Mouse (Mus musculus) forebrain, postnatal 0 days (tissue): Measurements from ENCODE around the gene Agbl4. TPM values are rescaled to one million over a fixed set of nuclear protein-coding genes. Genes with fewer than 3 reads are reported as not detected.
A peak's percentile ranks its signal among the peaks of the same experiment; 100 is the strongest.

Experiments used
- ATAC-seq: fragments of 200-750 bp; cut with Nextera tagmentation; 2 replicates; pipeline ENCODE4 v1.8.0; 2017; ENCODE audit warnings: mild to moderate bottlenecking, moderate library complexity
- DNase-seq: peaks from one replicate; pipeline ENCODE4 v3.0.0-alpha.2; 2015
- H3K27ac ChIP-seq: fragments of 300-500 bp; sonication (generic); 2 replicates; pipeline ENCODE4 v1.5.1; 2014; ENCODE audit warnings: low read depth, mild to moderate bottlenecking, antibody characterized with exemption, low read length, moderate library complexity, mixed read lengths
- H3K27me3 ChIP-seq: fragments of 300-500 bp; sonication (generic); 2 replicates; pipeline ENCODE4 v1.6.1; 2014; ENCODE audit warnings: mild to moderate bottlenecking, low read length, mixed read lengths; ENCODE audit not compliant: insufficient read depth
- H3K36me3 ChIP-seq: fragments of 300-500 bp; sonication (generic); 2 replicates; pipeline ENCODE4 v1.6.1; 2014; ENCODE audit warnings: mild to moderate bottlenecking, moderate library complexity; ENCODE audit not compliant: insufficient read depth
- H3K4me1 ChIP-seq: fragments of 300-500 bp; sonication (generic); 2 replicates; pipeline ENCODE4 v1.6.1; 2014; ENCODE audit warnings: antibody characterized with exemption; ENCODE audit not compliant: insufficient read depth
- H3K4me2 ChIP-seq: fragments of 300-500 bp; sonication (generic); 2 replicates; pipeline ENCODE4 v1.6.1; 2014; ENCODE audit warnings: low read depth, mild to moderate bottlenecking, moderate library complexity
- H3K4me3 ChIP-seq: fragments of 300-500 bp; sonication (generic); 2 replicates; pipeline ENCODE4 v1.5.1; 2014; ENCODE audit warnings: low read depth, low read length, mixed read lengths
- H3K9ac ChIP-seq: fragments of 300-500 bp; sonication (generic); 2 replicates; pipeline ENCODE4 v1.6.1; 2014; ENCODE audit warnings: mild to moderate bottlenecking
- H3K9me3 ChIP-seq: fragments of 300-500 bp; sonication (generic); 2 replicates; pipeline ENCODE4 v1.6.1; 2016; ENCODE audit warnings: low read length
- CTCF ChIP-seq: sonication (generic); IDR thresholded peaks from 2 replicates; pipeline ENCODE4 v1.5.1; 2016; ENCODE audit warnings: antibody characterized with exemption, control low read depth, low read depth
- WGBS: fragments of 180-500 bp; shearing (Covaris S2); extraction: QIAGEN DNeasy Blood & Tissue Kit; methylation state at CpG from one replicate; pipeline ENCODE4 v1.1.7; 2014; 5-methylcytosine and 5-hydroxymethylcytosine counted together
- polyA plus RNA-seq: library from polyadenylated mRNA; unstranded; fragments of >200 nt; fragmentation: Nextera tagmentation; extraction: Ambion mirVana; gene quantifications from 2 replicates; pipeline ENCODE4 v1.2.1, GENCODE M21; 2015
- total RNA-seq: library from RNA; depleted of rRNA; stranded (reverse); fragments of >200 nt; gene quantifications from 2 replicates; pipeline ENCODE4 v1.2.3, GENCODE M21; 2014; rRNA removed

Gene Agbl4
- total and polyA plus RNA-seq, 2 experiments from 2014 or later: 3.3 to 6.2 TPM

GRCm38 (mm10) chr4:111686951-111687350 lies 1289.5 kb downstream of the Agbl4 start:
- H3K9me3 ChIP-seq: no peaks in the 10 kb centered on the region
- peak; percentile 82 for ATAC-seq
- 6% methylated on average over 9 of the region's 9 CpGs for WGBS
- H3K27me3 ChIP-seq: peaks cover 23% of the 10 kb centered on the region
- peak; percentile 80 for DNase-seq
- H3K9ac ChIP-seq: no peak overlapping the region
- no peak overlapping the region for H3K27ac ChIP-seq
- no peaks in the 10 kb centered on the region for H3K36me3 ChIP-seq
- H3K4me1 ChIP-seq: no peaks in the 10 kb centered on the region
- peak; percentile 90 for TF ChIP-seq CTCF
- H3K4me2 ChIP-seq: peak overlapping the region; percentile 30; the same call in 1 of the 2 replicates
- H3K4me3 ChIP-seq: no peak overlapping the region

GRCm38 (mm10) chr4:111687613-111688012 lies 1290.2 kb downstream of the Agbl4 start:
- DNase-seq (peak; percentile 82), ATAC-seq (peak; percentile 64)
- 14% methylated on average over 6 of the region's 6 CpGs for WGBS
- Histone ChIP-seq H3K9me3 (no peaks in the 10 kb centered on the region), H3K4me1 (no peaks in the 10 kb centered on the region), H3K36me3 (no peaks in the 10 kb centered on the region), H3K9ac (no peak overlapping the region), H3K27me3 (peaks cover 23% of the 10 kb centered on the region), H3K27ac (no peak overlapping the region), H3K4me3 (no peak overlapping the region), H3K4me2 (peak overlapping the region; percentile 30)
- TF ChIP-seq CTCF: peak; percentile 77

GRCm38 (mm10) chr4:111691057-111691543 lies 1293.6 kb downstream of the Agbl4 start:
- no peaks in the 10 kb centered on the region for H3K9me3 ChIP-seq
- H3K27me3 ChIP-seq: peaks cover 23% of the 10 kb centered on the region
- peak; percentile 37 for DNase-seq
- TF ChIP-seq CTCF: no peak
- H3K36me3 ChIP-seq: no peaks in the 10 kb centered on the region
- WGBS: 14% methylated on average over 5 of the region's 5 CpGs
- no peaks in the 10 kb centered on the region for H3K4me1 ChIP-seq
- no peak overlapping the region for H3K4me3 ChIP-seq
- H3K9ac ChIP-seq: no peak overlapping the region
- ATAC-seq: peak; percentile 76
- H3K27ac ChIP-seq: no peak overlapping the region
- H3K4me2 ChIP-seq: no peak overlapping the region

GRCm38 (mm10) chr4:111701381-111701780 lies 1303.9 kb downstream of the Agbl4 start:
- Histone ChIP-seq H3K9ac (no peak overlapping the region), H3K27me3 (no peaks in the 10 kb centered on the region), H3K9me3 (no peaks in the 10 kb centered on the region), H3K4me2 (no peak overlapping the region), H3K36me3 (no peaks in the 10 kb centered on the region), H3K27ac (no peak overlapping the region), H3K4me3 (no peak overlapping the region), H3K4me1 (no peaks in the 10 kb centered on the region)
- DNase-seq (no peak), ATAC-seq (no peak)
- 81% methylated on average over 1 of the region's 1 CpGs for WGBS
- no peak for TF ChIP-seq CTCF

GRCm38 (mm10) chr4:111704126-111704525 lies 1306.7 kb downstream of the Agbl4 start:
- Histone ChIP-seq H3K9ac (no peak overlapping the region), H3K4me1 (no peaks in the 10 kb centered on the region), H3K27ac (no peak overlapping the region), H3K9me3 (no peaks in the 10 kb centered on the region), H3K4me2 (no peak overlapping the region), H3K4me3 (no peak overlapping the region), H3K36me3 (no peaks in the 10 kb centered on the region), H3K27me3 (no peaks in the 10 kb centered on the region)
- 95% methylated on average over 2 of the region's 2 CpGs for WGBS
- ATAC-seq: no peak
- TF ChIP-seq CTCF: no peak
- DNase-seq: no peak

- TF ChIP-seq CTCF: no peak
- ATAC-seq (no peak), DNase-seq (no peak)
- 73% methylated on average over 3 of the region's 3 CpGs for WGBS
- no peak overlapping the region for H3K4me3 ChIP-seq
- no peak overlapping the region for H3K4me2 ChIP-seq
- no peak overlapping the region for H3K27ac ChIP-seq
- H3K9me3 ChIP-seq: no peaks in the 10 kb centered on the region
- no peaks in the 10 kb centered on the region for H3K4me1 ChIP-seq
- no peaks in the 10 kb centered on the region for H3K36me3 ChIP-seq
- H3K27me3 ChIP-seq: no peaks in the 10 kb centered on the region
- no peak overlapping the region for H3K9ac ChIP-seq
Measured at GRCm38 (mm10) chr4:111704975-111705374, 1307.5 kb downstream of the Agbl4 start.

Other genes with a start within 250 kb of the Agbl4 start
- 91.4 and 108 TPM in 2 replicates for gene Elavl4, start 45.8 kb upstream of the Agbl4 start, total RNA-seq
- gene Elavl4, start 45.8 kb upstream of the Agbl4 start, polyA plus RNA-seq: 160 and 200 TPM in 2 replicates